Mouse (Mus musculus) MEL (cell line): ENCODE measurements around the gene Cfdp1. TPM values are rescaled to one million over a fixed set of nuclear protein-coding genes. Genes with fewer than 3 reads are reported as not detected.

Experiments
- DNase-seq: peaks from one replicate; pipeline ENCODE4 v3.0.0; 2011; ENCODE audit warnings: low read depth, low spot score
- H3K27ac ChIP-seq: 2 replicates; pipeline ENCODE4 v1.5.1; 2012; ENCODE audit warnings: low read depth, mild to moderate bottlenecking, control low read depth, low read length, moderate library complexity; ENCODE audit not compliant: control insufficient read depth
- H3K27me3 ChIP-seq, 2 experiments: fragments of 150-350 bp in 1 of 2; sonication (generic) in 1 of 2; 2 replicates each; pipeline ENCODE4 v1.6.1; 2012; ENCODE audit warnings: low read length in 2 of 2, mild to moderate bottlenecking in 2 of 2, improper control_type of control experiment in 1 of 2, moderate library complexity in 1 of 2; ENCODE audit not compliant: insufficient read depth in 2 of 2, control insufficient read depth in 1 of 2
- H3K36me3 ChIP-seq, 2 experiments: 2 replicates each; pipeline ENCODE4 v1.6.1; 2012 to 2014; ENCODE audit warnings: low read length in 2 of 2, improper control_type of control experiment in 1 of 2, inconsistent platforms in 1 of 2, mild to moderate bottlenecking in 1 of 2; ENCODE audit not compliant: insufficient read depth in 2 of 2, control insufficient read depth in 1 of 2
- H3K4me1 ChIP-seq, 2 experiments: fragments of 150-350 bp in 1 of 2; sonication (generic) in 1 of 2; 2 replicates each; pipeline ENCODE4 v1.6.1; 2012; ENCODE audit warnings: low read length in 2 of 2, improper control_type of control experiment in 1 of 2, mild to moderate bottlenecking in 1 of 2; ENCODE audit not compliant: insufficient read depth in 2 of 2, control insufficient read depth in 1 of 2
- H3K4me3 ChIP-seq, 2 experiments: fragments of 150-350 bp in 1 of 2; sonication (generic) in 1 of 2; 2 replicates each; pipeline ENCODE4 v1.5.1; 2012; ENCODE audit warnings: low read depth in 2 of 2, low read length in 2 of 2, mild to moderate bottlenecking in 2 of 2, moderate library complexity in 2 of 2, control low read depth in 1 of 2, improper control_type of control experiment in 1 of 2; ENCODE audit not compliant: control insufficient read depth in 1 of 2, insufficient read depth in 1 of 2
- H3K79me2 ChIP-seq: 2 replicates; pipeline ENCODE4 v1.6.1; 2012; ENCODE audit warnings: mild to moderate bottlenecking, low read length, moderate library complexity; ENCODE audit not compliant: control insufficient read depth, poor library complexity, insufficient read depth
- H3K9ac ChIP-seq: 2 replicates; pipeline ENCODE4 v1.6.1; 2012; ENCODE audit warnings: low read depth, mild to moderate bottlenecking, control low read depth, low read length, moderate library complexity; ENCODE audit not compliant: control insufficient read depth, poor library complexity, severe bottlenecking
- H3K9me3 ChIP-seq: fragments of 150-350 bp; sonication (generic); replicated peaks from 2 replicates; pipeline ENCODE4 v1.6.1; 2012; ENCODE audit warnings: mild to moderate bottlenecking, low read length, improper control_type of control experiment, moderate library complexity; ENCODE audit not compliant: insufficient read depth
- E2F4 ChIP-seq: IDR thresholded peaks from 2 replicates; pipeline ENCODE4 v1.6.1; 2011; ENCODE audit warnings: low read depth, low read length, improper control_type of control experiment, borderline replicate concordance
- ELF1 ChIP-seq: IDR thresholded peaks from 2 replicates; pipeline ENCODE4 v1.6.1; 2014; ENCODE audit warnings: low read depth, mild to moderate bottlenecking, inconsistent platforms, low read length, improper control_type of control experiment, moderate library complexity
- HCFC1 ChIP-seq: IDR thresholded peaks from 2 replicates; pipeline ENCODE4 v1.6.1; 2012; ENCODE audit warnings: low read depth, mild to moderate bottlenecking, inconsistent platforms, low read length, improper control_type of control experiment, moderate library complexity
- MEF2A ChIP-seq: IDR thresholded peaks from 2 replicates; pipeline ENCODE4 v1.6.1; 2014; ENCODE audit warnings: low read depth, mild to moderate bottlenecking, inconsistent platforms, low read length, improper control_type of control experiment; ENCODE audit not compliant: poor library complexity, insufficient replicate concordance, severe bottlenecking; ENCODE audit errors: extremely low read depth
- MXI1 ChIP-seq: IDR thresholded peaks from 2 replicates; pipeline ENCODE4 v1.6.1; 2011; ENCODE audit warnings: mild to moderate bottlenecking, low read depth, low read length, improper control_type of control experiment
- MYB ChIP-seq: IDR thresholded peaks from 2 replicates; pipeline ENCODE4 v1.6.1; 2011; ENCODE audit warnings: mild to moderate bottlenecking, low read depth, low read length, improper control_type of control experiment
- NELFE ChIP-seq: IDR thresholded peaks from 2 replicates; pipeline ENCODE4 v1.6.1; 2011; ENCODE audit warnings: low read depth, low read length, improper control_type of control experiment
- NRF1 ChIP-seq: IDR thresholded peaks from 2 replicates; pipeline ENCODE4 v1.6.1; 2014; ENCODE audit warnings: low read depth, mild to moderate bottlenecking, inconsistent platforms, low read length, improper control_type of control experiment, moderate library complexity; ENCODE audit not compliant: poor library complexity, insufficient read depth, severe bottlenecking
- POLR2A ChIP-seq, 2 experiments: IDR thresholded peaks; 2 replicates each; pipeline ENCODE4 v1.6.1; 2011 to 2012; ENCODE audit warnings: low read length in 2 of 2, mild to moderate bottlenecking in 2 of 2, control low read depth in 1 of 2, improper control_type of control experiment in 1 of 2, low read depth in 1 of 2, moderate library complexity in 1 of 2; ENCODE audit not compliant: control insufficient read depth in 1 of 2, insufficient read depth in 1 of 2, poor library complexity in 1 of 2
- SIN3A ChIP-seq: IDR thresholded peaks from 2 replicates; pipeline ENCODE4 v1.6.1; 2012; ENCODE audit warnings: low read length, improper control_type of control experiment, inconsistent platforms
- TCF12 ChIP-seq: IDR thresholded peaks from 2 replicates; pipeline ENCODE4 v1.6.1; 2014; ENCODE audit warnings: low read depth, mild to moderate bottlenecking, inconsistent platforms, low read length, improper control_type of control experiment, moderate library complexity
- ZMIZ1 ChIP-seq: IDR thresholded peaks from 2 replicates; pipeline ENCODE4 v1.6.1; 2012; ENCODE audit warnings: low read depth, mild to moderate bottlenecking, inconsistent platforms, low read length, improper control_type of control experiment, moderate library complexity
- ZNF384 ChIP-seq: IDR thresholded peaks from 2 replicates; pipeline ENCODE4 v1.6.1; 2012; ENCODE audit warnings: low read depth, mild to moderate bottlenecking, inconsistent platforms, low read length, improper control_type of control experiment
- polyA plus RNA-seq, 2 experiments: library from polyadenylated mRNA; stranded (reverse) in 1 of 2; unstranded in 1 of 2; fragments of >175 nt in 1 of 2; fragments of >200 nt in 1 of 2; gene quantifications; 2 replicates each; pipeline versions ENCODE4 v1.2.1 to v1.2.4; 2012; ENCODE audit warnings: low replicate concordance in 2 of 2, low read depth in 1 of 2; ENCODE audit not compliant: insufficient read length in 2 of 2, insufficient read depth in 1 of 2, missing spikeins in 1 of 2
- total RNA-seq: library from RNA; depleted of rRNA; stranded (reverse); fragments of 300-350 nt; gene quantifications from 2 replicates; pipeline ENCODE4 v1.2.3, GENCODE M21; 2012

The Cfdp1 gene
- total and polyA plus RNA-seq, 3 experiments, result 185 to 214 TPM; not detected in 1

- TF ChIP-seq SIN3A (peak; percentile 59), HCFC1 (0 out of 2 replicates have a peak, but pooled peaks have one; percentile 13), POLR2A (IDR thresholded peaks at IDR 0.05; ENCODE audit: control insufficient read depth in 1 of 2, insufficient read depth in 1 of 2, low read depth in 1 of 2, low read length in 2 of 2, poor library complexity in 1 of 2) (peak; percentile 59 to 70; a peak in 3 of 4 replicates), ELF1 (0 out of 2 replicates have a peak, but pooled peaks have one; percentile 13), E2F4 (no peak), MEF2A (no peak), NRF1 (peak; percentile 35; the same call in 1 of the 2 replicates), ZMIZ1 (peak; percentile 51; the same call in 1 of the 2 replicates), MXI1 (peak; percentile 39; the same call in 1 of the 2 replicates), NELFE (peak; percentile 40; the same call in 1 of the 2 replicates), TCF12 (no peak)
- peaks cover 15% of the 10 kb centered on the region for H3K79me2 ChIP-seq
- H3K9me3 ChIP-seq, result no peaks in the 10 kb centered on the region
- H3K4me3 ChIP-seq, result peak overlapping the region; percentile 59 to 68
- peak overlapping the region; percentile 21 for H3K27ac ChIP-seq
- DNase-seq, result peak; percentile 84
- peaks cover 0 to 24% of the 10 kb centered on the region in 2 experiments; a peak in 2 of 4 replicates for H3K36me3 ChIP-seq
- peak overlapping the region; percentile 75 for H3K9ac ChIP-seq
- H3K27me3 ChIP-seq, result no peaks in the 10 kb centered on the region
- peaks cover 17 to 29% of the 10 kb centered on the region in 2 experiments for H3K4me1 ChIP-seq
Observed at GRCm38 (mm10) chr8:111745591-111746418, 108.3 kb downstream of the Cfdp1 start.

GRCm38 (mm10) chr8:111745086-111745485, 109.0 kb downstream of the Cfdp1 start:
- Histone ChIP-seq H3K4me1 (peaks cover 17 to 29% of the 10 kb centered on the region in 2 experiments), H3K9ac (peak overlapping the region; percentile 75)
- TF ChIP-seq MYB (no peak), ZNF384 (peak; percentile 71)

More at GRCm38 (mm10) chr8:111745086-111745485, 109.0 kb downstream of the Cfdp1 start:
- peaks cover 15% of the 10 kb centered on the region for H3K79me2 ChIP-seq
- H3K27me3 ChIP-seq, result no peaks in the 10 kb centered on the region
- H3K4me3 ChIP-seq, result peak overlapping the region; percentile 59 to 68; a peak in 2 of 4 replicates
- no peaks in the 10 kb centered on the region for H3K9me3 ChIP-seq
- peaks cover 0 to 24% of the 10 kb centered on the region in 2 experiments; a peak in 2 of 4 replicates for H3K36me3 ChIP-seq
- DNase-seq, result no peak
- H3K27ac ChIP-seq, result peak overlapping the region; percentile 21; the same call in 1 of the 2 replicates
